9 mouse cellular contexts compared by ENCODE assay signal in the genomic region with DNA sequence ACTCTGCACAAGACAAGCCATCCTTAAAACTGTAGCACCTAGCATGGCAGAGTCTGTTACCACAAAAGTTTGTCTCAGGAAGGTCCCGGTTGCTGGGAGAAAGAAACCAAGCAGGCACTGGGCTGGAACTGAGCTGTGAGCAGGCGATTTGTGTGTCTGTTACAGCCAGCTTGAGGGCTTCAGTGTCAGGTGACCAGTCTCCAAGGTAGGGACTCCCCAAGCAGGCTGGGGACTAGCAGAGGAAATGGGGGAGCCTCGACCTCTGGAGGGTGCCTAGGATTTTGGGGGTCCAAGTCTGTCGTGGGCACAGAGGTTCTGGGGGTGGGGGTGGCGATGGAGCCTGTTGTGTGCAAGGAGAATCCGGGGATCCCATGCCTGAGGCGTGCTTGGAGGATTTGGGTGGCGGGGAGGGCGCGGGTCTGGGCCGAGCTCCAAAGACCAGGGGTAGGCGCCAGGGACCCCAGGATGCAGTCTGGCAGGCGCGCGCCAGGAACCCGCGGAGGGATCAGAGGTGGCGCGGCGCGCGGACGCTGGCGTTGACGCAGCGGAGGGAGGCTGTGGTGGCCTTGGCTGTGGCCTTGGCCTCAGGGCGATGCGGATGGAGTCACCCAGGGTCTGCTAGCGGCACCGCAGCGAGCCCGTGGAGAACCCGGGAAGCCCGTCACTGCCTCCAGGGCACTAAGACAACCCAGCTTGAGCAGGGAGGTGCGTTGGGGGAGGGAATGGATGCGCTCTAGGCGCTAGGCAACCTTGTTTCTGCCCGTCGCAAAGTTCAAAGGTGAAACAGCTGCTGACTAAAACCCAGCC. TPM values are rescaled to one million over a fixed set of nuclear protein-coding genes. Genes with fewer than 3 reads are reported as not detected.
DNase-seq lines count a peak whose midpoint lies in the region; ATAC-seq lines count a peak whose summit lies in the region.
"Had no signal": no experiment of that assay in that cellular context is flagged by ENCODE, and none has a peak within 500 bp of the region (broad histone marks: within the 10 kb centered on the region; RNA-seq: fewer than 3 reads in every experiment).

TSS of gene Hrasls (plus strand) at position 91 of the 807 bp plus-strand sequence.

- H3K27ac ChIP-seq in lung, embryonic 15.5 days = no peak within 1 kb of the TSS
- no peak within 1 kb of the TSS for H3K27ac ChIP-seq in embryonic facial prominence, embryonic 13.5 days
- no peak within 1 kb of the TSS for H3K27ac ChIP-seq in limb, embryonic 13.5 days
- no peak within 1 kb of the TSS for H3K27ac ChIP-seq in neural tube, embryonic 14.5 days (ENCODE audit: low read depth, low read length)

- no peak for DNase-seq in lung, postnatal 25 days (ENCODE audit: low spot score)
- peak; percentile 14 to 24 for DNase-seq in heart, adult 9 months (ENCODE audit: low spot score in 2 of 2)
- DNase-seq in kidney, adult 8-10 months = peak; percentile 28 to 44

- peak within 1 kb of the TSS; percentile 70 for H3K4me2 ChIP-seq in lung, embryonic 15.5 days
- peak within 1 kb of the TSS; percentile 89 for H3K4me2 ChIP-seq in embryonic facial prominence, embryonic 13.5 days
- peak within 1 kb of the TSS; percentile 88 for H3K4me2 ChIP-seq in limb, embryonic 13.5 days (replicated peaks)
- H3K4me2 ChIP-seq in neural tube, embryonic 14.5 days (ENCODE audit: low read depth, low read length) = peak within 1 kb of the TSS; percentile 71

- ATAC-seq in lung, embryonic 15.5 days (ENCODE audit: borderline replicate concordance, extremely low read depth, low FRiP score, low TSS enrichment) = peak; percentile 77; the same call in 1 of the 2 replicates
- ATAC-seq in embryonic facial prominence, embryonic 13.5 days (ENCODE audit: insufficient number of reproducible peaks, insufficient read depth, low FRiP score, low TSS enrichment, low read depth) = 0 out of 2 replicates have a peak, but pooled peaks have one; percentile 46
- 0 out of 2 replicates have a peak, but pooled peaks have one; percentile 19 for ATAC-seq in limb, embryonic 13.5 days (ENCODE audit: low FRiP score, low read depth)
- ATAC-seq in neural tube, embryonic 14.5 days (ENCODE audit: low read depth) = peak; percentile 72
- no peak for ATAC-seq in megakaryocyte progenitor cell, adult 5-6 weeks (replicated peaks; ENCODE audit: poor library complexity)

- no peaks in the 10 kb centered on the region for H3K36me3 ChIP-seq in lung, embryonic 15.5 days
- H3K36me3 ChIP-seq in embryonic facial prominence, embryonic 13.5 days = no peaks in the 10 kb centered on the region
- no peaks in the 10 kb centered on the region for H3K36me3 ChIP-seq in limb, embryonic 13.5 days
- H3K36me3 ChIP-seq in neural tube, embryonic 14.5 days (ENCODE audit: control insufficient read depth, insufficient read depth, low read length) = no peaks in the 10 kb centered on the region

- H3K27me3 ChIP-seq in lung, embryonic 15.5 days = peaks cover 35% of the 10 kb centered on the region
- H3K27me3 ChIP-seq in embryonic facial prominence, embryonic 13.5 days = peaks cover 35% of the 10 kb centered on the region
- H3K27me3 ChIP-seq in limb, embryonic 13.5 days = peaks cover 77% of the 10 kb centered on the region
- H3K27me3 ChIP-seq in neural tube, embryonic 14.5 days (ENCODE audit: control insufficient read depth, insufficient read depth, low read length) = no peaks in the 10 kb centered on the region

- peak within 1 kb of the TSS; percentile 32 for H3K4me3 ChIP-seq in lung, embryonic 15.5 days
- H3K4me3 ChIP-seq in embryonic facial prominence, embryonic 13.5 days = peak within 1 kb of the TSS; percentile 50
- peak within 1 kb of the TSS; percentile 46 for H3K4me3 ChIP-seq in limb, embryonic 13.5 days
- H3K4me3 ChIP-seq in neural tube, embryonic 14.5 days (ENCODE audit: low read depth, low read length) = peak within 1 kb of the TSS; percentile 38

- peaks cover 4% of the 10 kb centered on the region; the same call in 1 of the 2 replicates for H3K4me1 ChIP-seq in lung, embryonic 15.5 days
- H3K4me1 ChIP-seq in embryonic facial prominence, embryonic 13.5 days = peaks cover 14% of the 10 kb centered on the region
- H3K4me1 ChIP-seq in limb, embryonic 13.5 days = peaks cover 20% of the 10 kb centered on the region
- no peaks in the 10 kb centered on the region for H3K4me1 ChIP-seq in neural tube, embryonic 14.5 days (ENCODE audit: control insufficient read depth, insufficient read depth, low read length)

- H3K9ac ChIP-seq in lung, embryonic 15.5 days = no peak within 1 kb of the TSS
- peak within 1 kb of the TSS; percentile 71 for H3K9ac ChIP-seq in embryonic facial prominence, embryonic 13.5 days
- H3K9ac ChIP-seq in limb, embryonic 13.5 days = peak within 1 kb of the TSS; percentile 66
- peak within 1 kb of the TSS; percentile 55 for H3K9ac ChIP-seq in neural tube, embryonic 14.5 days (replicated peaks; ENCODE audit: low read depth, low read length)

- no peaks in the 10 kb centered on the region for H3K9me3 ChIP-seq in lung, embryonic 15.5 days
- no peaks in the 10 kb centered on the region for H3K9me3 ChIP-seq in embryonic facial prominence, embryonic 13.5 days
- H3K9me3 ChIP-seq in limb, embryonic 13.5 days = no peaks in the 10 kb centered on the region
- no peaks in the 10 kb centered on the region for H3K9me3 ChIP-seq in neural tube, embryonic 14.5 days (ENCODE audit: control insufficient read depth, low read length)

- 1% methylated on average over 38 of the region's 39 CpGs for WGBS in lung, embryonic 15.5 days
- 2% methylated on average over 39 of the region's 39 CpGs for WGBS in embryonic facial prominence, embryonic 13.5 days
- WGBS in limb, embryonic 13.5 days = 1% methylated on average over 39 of the region's 39 CpGs
- 3% methylated on average over 39 of the region's 39 CpGs for WGBS in neural tube, embryonic 14.5 days

RNA-seq across cellular contexts. Expression of gene Hrasls, which starts in this region (rescaled TPM):
- polyA plus RNA-seq in lung, embryonic 15.5 days (2015; fragmentation: Nextera tagmentation; extraction: Ambion mirVana) = 0.29 and 0.31 TPM in 2 replicates
- 1.8 and 1.9 TPM in 2 replicates for polyA plus RNA-seq in embryonic facial prominence, embryonic 13.5 days (2015; fragmentation: Nextera tagmentation; extraction: Ambion mirVana)
- 1.7 and 2.2 TPM in 2 replicates for polyA plus RNA-seq in limb, embryonic 13.5 days (2015; fragmentation: Nextera tagmentation; extraction: Ambion mirVana)
- polyA plus RNA-seq in neural tube, embryonic 14.5 days (2014; fragmentation: Nextera tagmentation; extraction: Ambion mirVana) = 3.4 and 4.3 TPM in 2 replicates
- not detected in 2 replicates for total RNA-seq in megakaryocyte progenitor cell, adult 5-6 weeks (2015)
- not detected in 2 replicates for total RNA-seq in megakaryocyte progenitor cell, adult 5-6 weeks (2017)
- total RNA-seq: hematopoietic stem cell, adult 5-6 weeks had no signal

Comparison
In these comparisons a context has a peak if more than half of its experiments do, and no peak if none do; other contexts are left out.
1. Peak in ATAC-seq, H3K4me3 ChIP-seq and H3K4me2 ChIP-seq in lung, embryonic 15.5 days; RNA of the gene not detected or under 1 TPM.